ENCODE assay signal across 27 mouse cellular contexts in genomic region chr2:178520216-178520615, GRCm38 (mm10).
DNase-seq lines count a peak whose midpoint lies in the region; ATAC-seq lines count a peak whose summit lies in the region.
"Had no signal": no experiment of that assay in that cellular context is flagged by ENCODE, and none has a peak within 500 bp of the region (broad histone marks: within the 10 kb centered on the region; RNA-seq: fewer than 3 reads in every experiment).

No protein-coding gene starts in this region.

- H3K36me3 ChIP-seq in hindbrain, embryonic 10.5 days, result no peaks in the 10 kb centered on the region
- no peaks in the 10 kb centered on the region for H3K36me3 ChIP-seq in hindbrain, embryonic 12.5 days
- no peaks in the 10 kb centered on the region for H3K36me3 ChIP-seq in forebrain, embryonic 16.5 days (ENCODE audit: control insufficient read depth, insufficient read depth)
- H3K36me3 ChIP-seq: embryonic facial prominence, embryonic 15.5 days; forebrain, embryonic 15.5 days; neural tube, embryonic 15.5 days; stomach, embryonic 15.5 days had no signal

- H3K9ac ChIP-seq in hindbrain, embryonic 12.5 days, result no peak overlapping the region
- H3K9ac ChIP-seq in forebrain, embryonic 16.5 days (replicated peaks; ENCODE audit: low read depth, low read length), result no peak overlapping the region
- H3K9ac ChIP-seq: embryonic facial prominence, embryonic 15.5 days; forebrain, embryonic 15.5 days; hindbrain, embryonic 14.5 days; liver, postnatal 0 days; neural tube, embryonic 15.5 days; stomach, embryonic 15.5 days had no signal

- no peak overlapping the region for H3K4me2 ChIP-seq in hindbrain, embryonic 12.5 days (replicated peaks)
- H3K4me2 ChIP-seq in forebrain, embryonic 16.5 days (ENCODE audit: low read length), result no peak overlapping the region
- H3K4me2 ChIP-seq: embryonic facial prominence, embryonic 15.5 days; forebrain, embryonic 15.5 days; hindbrain, embryonic 14.5 days; liver, embryonic 11.5 days; midbrain, embryonic 11.5 days; neural tube, embryonic 15.5 days; stomach, embryonic 15.5 days had no signal

- no peaks in the 10 kb centered on the region for H3K27me3 ChIP-seq in hindbrain, embryonic 10.5 days (ENCODE audit: insufficient read depth, poor library complexity, severe bottlenecking)
- no peaks in the 10 kb centered on the region for H3K27me3 ChIP-seq in hindbrain, embryonic 12.5 days
- no peaks in the 10 kb centered on the region for H3K27me3 ChIP-seq in forebrain, embryonic 16.5 days (replicated peaks; ENCODE audit: control insufficient read depth, insufficient read depth, low read length)
- H3K27me3 ChIP-seq: forebrain, embryonic 15.5 days; neural tube, embryonic 15.5 days; stomach, embryonic 15.5 days had no signal

- no peaks in the 10 kb centered on the region for H3K9me3 ChIP-seq in hindbrain, embryonic 10.5 days
- H3K9me3 ChIP-seq in hindbrain, embryonic 12.5 days (replicated peaks), result no peaks in the 10 kb centered on the region
- H3K9me3 ChIP-seq in forebrain, embryonic 16.5 days (ENCODE audit: control insufficient read depth, low read length), result no peaks in the 10 kb centered on the region
- H3K9me3 ChIP-seq: embryonic facial prominence, embryonic 15.5 days; forebrain, embryonic 15.5 days; neural tube, embryonic 15.5 days; stomach, embryonic 15.5 days had no signal

- no peak overlapping the region for H3K4me3 ChIP-seq in hindbrain, embryonic 10.5 days
- H3K4me3 ChIP-seq in hindbrain, embryonic 12.5 days, result no peak overlapping the region
- no peak overlapping the region for H3K4me3 ChIP-seq in forebrain, embryonic 16.5 days (replicated peaks; ENCODE audit: low read length)
- H3K4me3 ChIP-seq: embryonic facial prominence, embryonic 15.5 days; forebrain, embryonic 15.5 days; left cerebral cortex, adult 2 months; neural tube, embryonic 15.5 days; stomach, embryonic 15.5 days had no signal

- H3K4me1 ChIP-seq in hindbrain, embryonic 10.5 days (replicated peaks), result peaks cover 17% of the 10 kb centered on the region; the same call in 1 of the 2 replicates
- 0 out of 2 replicates have a peak, but pooled peaks cover 7% of the 10 kb centered on the region for H3K4me1 ChIP-seq in hindbrain, embryonic 12.5 days
- peaks cover 6% of the 10 kb centered on the region for H3K4me1 ChIP-seq in forebrain, embryonic 16.5 days (replicated peaks; ENCODE audit: control insufficient read depth, insufficient read depth, low read length)
- H3K4me1 ChIP-seq: embryonic facial prominence, embryonic 15.5 days; stomach, embryonic 15.5 days had no signal

- H3K27ac ChIP-seq in hindbrain, embryonic 10.5 days, result 0 out of 2 replicates have a peak overlapping the region, but pooled peaks have one; percentile 18
- H3K27ac ChIP-seq in hindbrain, embryonic 12.5 days, result no peak overlapping the region
- no peak overlapping the region for H3K27ac ChIP-seq in forebrain, embryonic 16.5 days (ENCODE audit: low read length)
- H3K27ac ChIP-seq: embryonic facial prominence, embryonic 15.5 days; forebrain, embryonic 15.5 days; hindbrain, embryonic 14.5 days; kidney, postnatal 0 days; left cerebral cortex, adult 2 months; neural tube, embryonic 15.5 days; stomach, embryonic 15.5 days had no signal

- DNase-seq in cerebellum, postnatal 4 days (ENCODE audit: low spot score in 2 of 2), result no peak
- DNase-seq in hindbrain, embryonic 10.5 days (ENCODE audit: low spot score), result no peak
- peak; percentile 45 to 47 for DNase-seq in cerebellum, postnatal 10 days
- DNase-seq in liver, result no peak
- DNase-seq in left cerebral cortex, adult 9 months (ENCODE audit: low spot score in 2 of 2), result no peak
- DNase-seq: adrenal gland, postnatal 10 days; gastrocnemius, postnatal 14 days; heart, postnatal 10 days; kidney, adult 2 months; layer of hippocampus, adult 9-11 months; liver, postnatal 0 days; thymus, adult 2 months had no signal

- 49% methylated on average over 2 of the region's 2 CpGs for WGBS in hindbrain, embryonic 10.5 days
- WGBS in hindbrain, embryonic 12.5 days, result 52% methylated on average over 2 of the region's 2 CpGs
- WGBS in forebrain, embryonic 16.5 days, result 65% methylated on average over 2 of the region's 2 CpGs

- ATAC-seq in cerebellum, adult (ENCODE audit: insufficient number of reproducible peaks, low FRiP score, low TSS enrichment), result peak; percentile 31; the same call in 1 of the 2 replicates
- no peak for ATAC-seq in hindbrain, embryonic 12.5 days (ENCODE audit: low FRiP score)
- ATAC-seq in forebrain, embryonic 16.5 days, result no peak
- ATAC-seq: activated CD4-positive, CD25-positive, alpha-beta regulatory T cell, adult 4 months; forebrain, embryonic 15.5 days; inflammation-experienced regulatory T-cells, adult 6 months; liver, postnatal 0 days; lung, postnatal 0 days had no signal

Comparison
In these comparisons a context has a peak if more than half of its experiments do, and no peak if none do; other contexts are left out.
1. DNase-seq: peak in cerebellum, postnatal 10 days (2 of 2); none in cerebellum, postnatal 4 days (0 of 2), hindbrain, embryonic 10.5 days (single experiment), liver (single experiment) and left cerebral cortex, adult 9 months (0 of 2).